18 mouse cellular contexts compared by ENCODE assay signal in genomic region chr2:73143732-73144131, GRCm38 (mm10).
DNase-seq lines count a peak whose midpoint lies in the region; ATAC-seq and TF ChIP-seq lines count a peak whose summit lies in the region.
"Had no signal": no experiment of that assay in that cellular context is flagged by ENCODE, and none has a peak within 500 bp of the region (broad histone marks: within the 10 kb centered on the region; RNA-seq: fewer than 3 reads in every experiment).

No protein-coding gene starts in this region.

- no peaks in the 10 kb centered on the region for H3K9me3 ChIP-seq in forebrain, embryonic 16.5 days (ENCODE audit: control insufficient read depth, low read length)
- no peaks in the 10 kb centered on the region for H3K9me3 ChIP-seq in forebrain, embryonic 13.5 days (replicated peaks)
- H3K9me3 ChIP-seq: embryonic facial prominence, embryonic 10.5 days; heart, embryonic 13.5 days; hindbrain, embryonic 12.5 days had no signal

- no peak overlapping the region for H3K4me3 ChIP-seq in forebrain, embryonic 16.5 days (replicated peaks; ENCODE audit: low read length)
- H3K4me3 ChIP-seq in forebrain, embryonic 13.5 days: no peak overlapping the region
- H3K4me3 ChIP-seq in testis, adult 2 months (ENCODE audit: control insufficient read depth, low read depth, low read length): peak overlapping the region; percentile 29; the same call in 1 of the 2 replicates
- H3K4me3 ChIP-seq: embryonic facial prominence, embryonic 10.5 days; heart, embryonic 13.5 days; hindbrain, embryonic 12.5 days had no signal

- H3K36me3 ChIP-seq in forebrain, embryonic 16.5 days (ENCODE audit: control insufficient read depth, insufficient read depth): no peaks in the 10 kb centered on the region
- H3K36me3 ChIP-seq in forebrain, embryonic 13.5 days (ENCODE audit: poor library complexity, severe bottlenecking): no peaks in the 10 kb centered on the region
- no peaks in the 10 kb centered on the region for H3K36me3 ChIP-seq in testis, adult 2 months (ENCODE audit: control insufficient read depth, insufficient read depth, low read length)
- H3K36me3 ChIP-seq: embryonic facial prominence, embryonic 10.5 days; hindbrain, embryonic 12.5 days had no signal

- no peak overlapping the region for H3K9ac ChIP-seq in forebrain, embryonic 16.5 days (replicated peaks; ENCODE audit: low read depth, low read length)
- H3K9ac ChIP-seq in forebrain, embryonic 13.5 days: no peak overlapping the region
- H3K9ac ChIP-seq: heart, embryonic 13.5 days; hindbrain, embryonic 12.5 days had no signal

- no peak for TF ChIP-seq POLR2A in testis, adult 2 months (IDR thresholded peaks at IDR 0.05; ENCODE audit: control insufficient read depth, low read depth, low read length)

- no peak overlapping the region for H3K27ac ChIP-seq in forebrain, embryonic 16.5 days (ENCODE audit: low read length)
- H3K27ac ChIP-seq in forebrain, embryonic 13.5 days: no peak overlapping the region
- no peak overlapping the region for H3K27ac ChIP-seq in testis, adult 2 months (ENCODE audit: control insufficient read depth, insufficient read depth, low read depth, low read length)
- H3K27ac ChIP-seq: embryonic facial prominence, embryonic 10.5 days; heart, embryonic 13.5 days; hindbrain, postnatal 0 days had no signal

- H3K4me1 ChIP-seq in forebrain, embryonic 16.5 days (replicated peaks; ENCODE audit: control insufficient read depth, insufficient read depth, low read length): peaks cover 8% of the 10 kb centered on the region
- H3K4me1 ChIP-seq in forebrain, embryonic 13.5 days: peaks cover 12% of the 10 kb centered on the region
- H3K4me1 ChIP-seq in testis, adult 2 months (ENCODE audit: control insufficient read depth, insufficient read depth, low read length): no peaks in the 10 kb centered on the region

- TF ChIP-seq CTCF in testis, adult 2 months (IDR thresholded peaks at IDR 0.05; ENCODE audit: control insufficient read depth, insufficient read depth, insufficient replicate concordance, low read depth, low read length): no peak

- 20% methylated on average over 2 of the region's 2 CpGs for WGBS in forebrain, embryonic 16.5 days
- 18% methylated on average over 2 of the region's 2 CpGs for WGBS in forebrain, embryonic 13.5 days

- H3K4me2 ChIP-seq in forebrain, embryonic 16.5 days (ENCODE audit: low read length): no peak overlapping the region
- no peak overlapping the region for H3K4me2 ChIP-seq in forebrain, embryonic 13.5 days
- H3K4me2 ChIP-seq: heart, embryonic 13.5 days; hindbrain, embryonic 12.5 days had no signal

- DNase-seq in testis, postnatal 10 days (ENCODE audit: low spot score): no peak
- peak; percentile 28 for DNase-seq in mesoderm, embryonic 11.5 days (ENCODE audit: low read depth, low spot score)
- DNase-seq in thymus, postnatal 4 days: no peak
- no peak for DNase-seq in lung, postnatal 4 days
- DNase-seq: adrenal gland, adult 2 months; adrenal gland, postnatal 25 days; cerebellum, adult 2 months; cerebellum, postnatal 10 days; gastrocnemius, postnatal 36 days; heart, adult 11 months; heart, postnatal 36 days had no signal

- ATAC-seq in forebrain, embryonic 16.5 days: 0 out of 2 replicates have a peak, but pooled peaks have one; percentile 28
- ATAC-seq in forebrain, embryonic 13.5 days: no peak; the same call in 1 of the 2 replicates
- ATAC-seq: hindbrain, postnatal 0 days had no signal

- no peaks in the 10 kb centered on the region for H3K27me3 ChIP-seq in forebrain, embryonic 16.5 days (replicated peaks; ENCODE audit: control insufficient read depth, insufficient read depth, low read length)
- no peaks in the 10 kb centered on the region for H3K27me3 ChIP-seq in forebrain, embryonic 13.5 days
- no peaks in the 10 kb centered on the region for H3K27me3 ChIP-seq in testis, adult 2 months (ENCODE audit: control insufficient read depth, insufficient read depth, low read length)
- H3K27me3 ChIP-seq: heart, embryonic 13.5 days had no signal
